Mouse (Mus musculus) kidney, embryonic 14.5 days (tissue): ENCODE data around the gene Duxbl2. TPM values are rescaled to one million over a fixed set of nuclear protein-coding genes. Genes with fewer than 3 reads are reported as not detected.
"Not testable (repeated sequence)": the region's sequence is repeated elsewhere in the genome, so short reads cannot be mapped to it uniquely, and the experiment has no call there.

Experiments used
- ATAC-seq: fragments of 200-750 bp; cut with Nextera tagmentation; 2 replicates; pipeline ENCODE4 v1.8.0; 2017; ENCODE audit warnings: moderate number of reproducible peaks, mild to moderate bottlenecking, moderate TSS enrichment, moderate library complexity; ENCODE audit not compliant: low FRiP score, low TSS enrichment
- H3K27ac ChIP-seq: fragments of 300-500 bp; sonication (generic); 2 replicates; pipeline ENCODE4 v1.5.1; 2014; ENCODE audit warnings: low read depth, mild to moderate bottlenecking, low read length, moderate library complexity, mixed read lengths
- H3K27me3 ChIP-seq: fragments of 300-500 bp; sonication (generic); 2 replicates; pipeline ENCODE4 v1.6.1; 2014; ENCODE audit warnings: mild to moderate bottlenecking, low read length; ENCODE audit not compliant: control insufficient read depth, insufficient read depth
- H3K36me3 ChIP-seq: fragments of 300-500 bp; sonication (generic); 2 replicates; pipeline ENCODE4 v1.6.1; 2014; ENCODE audit warnings: low read length, mixed read lengths; ENCODE audit not compliant: control insufficient read depth, insufficient read depth
- H3K4me1 ChIP-seq: fragments of 300-500 bp; sonication (generic); 2 replicates; pipeline ENCODE4 v1.6.1; 2014; ENCODE audit warnings: low read length, mixed read lengths; ENCODE audit not compliant: control insufficient read depth, insufficient read depth
- H3K4me2 ChIP-seq: fragments of 300-500 bp; sonication (generic); replicated peaks from 2 replicates; pipeline ENCODE4 v1.6.1; 2014; ENCODE audit warnings: low read depth, mild to moderate bottlenecking, low read length
- H3K4me3 ChIP-seq: fragments of 300-500 bp; sonication (generic); 2 replicates; pipeline ENCODE4 v1.5.1; 2014; ENCODE audit warnings: mild to moderate bottlenecking, low read length
- H3K9ac ChIP-seq: fragments of 300-500 bp; sonication (generic); 2 replicates; pipeline ENCODE4 v1.6.1; 2014; ENCODE audit warnings: low read depth, mild to moderate bottlenecking, low read length, moderate library complexity
- H3K9me3 ChIP-seq: fragments of 300-500 bp; sonication (generic); 2 replicates; pipeline ENCODE4 v1.6.1; 2016; ENCODE audit warnings: low read length; ENCODE audit not compliant: control insufficient read depth
- WGBS: fragments of 180-500 bp; shearing (Covaris S2); extraction: QIAGEN DNeasy Blood & Tissue Kit; methylation state at CpG from one replicate; pipeline ENCODE4 v1.1.7; 2014; 5-methylcytosine and 5-hydroxymethylcytosine counted together
- polyA plus RNA-seq: library from polyadenylated mRNA; unstranded; fragments of >200 nt; fragmentation: Nextera tagmentation; extraction: Ambion mirVana; gene quantifications from 2 replicates; pipeline ENCODE4 v1.2.1, GENCODE M21; 2014

Gene Duxbl2
- polyA plus RNA-seq, 1 experiment from 2014 or later: 1.8 TPM

DNA sequence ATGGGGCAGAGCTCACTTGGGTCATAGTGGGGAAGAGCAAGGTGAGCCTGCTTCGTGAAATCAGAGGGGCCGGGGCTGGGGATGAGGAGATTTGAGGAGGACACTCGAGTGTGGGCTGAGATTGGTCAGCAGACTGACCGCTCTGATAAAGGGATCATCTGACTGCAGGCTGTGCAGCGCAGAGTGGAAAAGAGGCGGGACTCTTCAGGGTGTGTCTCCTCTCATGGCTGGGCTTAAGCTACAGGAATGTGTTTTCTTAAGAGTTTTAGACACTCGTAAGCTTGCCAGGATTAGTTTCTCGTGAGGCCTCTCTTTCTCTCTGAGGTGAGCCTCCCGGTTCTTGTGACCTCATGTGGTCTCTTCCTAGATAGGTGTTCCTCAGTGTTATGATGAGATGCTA lies 43.0 kb downstream of the Duxbl2 start:
- H3K4me3 ChIP-seq, H3K36me3 ChIP-seq, ATAC-seq, H3K27me3 ChIP-seq, H3K27ac ChIP-seq, H3K4me1 ChIP-seq, H3K9ac ChIP-seq, H3K9me3 ChIP-seq, H3K4me2 ChIP-seq: not testable (repeated sequence)
- WGBS: no CpG with 5 or more reads among the region's 9 CpGs

- H3K27ac ChIP-seq, ATAC-seq: not testable (repeated sequence)
Observed at GRCm38 (mm10) chr14:26162423-26162822, 44.3 kb downstream of the Duxbl2 start.

GRCm38 (mm10) chr14:26165266-26165665 lies 47.1 kb downstream of the Duxbl2 start:
- H3K36me3 ChIP-seq, H3K4me1 ChIP-seq, H3K9me3 ChIP-seq, H3K4me2 ChIP-seq, H3K4me3 ChIP-seq, ATAC-seq, H3K9ac ChIP-seq, H3K27ac ChIP-seq, H3K27me3 ChIP-seq: not testable (repeated sequence)
- no CpG with 5 or more reads among the region's 12 CpGs for WGBS

More at GRCm38 (mm10) chr14:26162423-26162822, 44.3 kb downstream of the Duxbl2 start:
- not testable (repeated sequence) for H3K36me3 ChIP-seq, H3K9ac ChIP-seq, H3K9me3 ChIP-seq, H3K4me3 ChIP-seq, H3K4me2 ChIP-seq, H3K4me1 ChIP-seq, H3K27me3 ChIP-seq
- no CpG with 5 or more reads among the region's 5 CpGs for WGBS

DNA sequence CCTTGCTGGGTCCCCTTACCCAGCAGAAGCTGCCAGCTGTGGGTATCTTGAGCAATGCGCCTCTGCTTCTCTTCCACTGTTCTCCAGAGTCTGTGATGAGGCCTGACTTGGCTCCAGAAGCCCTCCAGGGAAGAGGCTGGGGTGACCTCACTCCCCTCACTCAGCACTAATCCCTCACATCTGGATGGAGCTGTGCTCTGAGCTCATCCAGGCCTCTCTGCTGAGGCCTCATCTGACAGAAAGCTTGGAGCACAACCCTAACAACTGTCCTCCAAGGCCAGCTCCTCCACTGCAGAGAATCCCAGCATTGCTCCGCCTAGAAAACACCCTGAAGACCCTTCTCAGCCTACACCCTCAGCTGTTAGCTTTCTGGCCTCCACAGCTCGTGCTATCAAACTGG lies 55.8 kb downstream of the Duxbl2 start:
- not testable (repeated sequence) for H3K36me3 ChIP-seq, H3K27ac ChIP-seq, H3K9me3 ChIP-seq, H3K4me1 ChIP-seq, ATAC-seq, H3K4me2 ChIP-seq, H3K4me3 ChIP-seq, H3K27me3 ChIP-seq, H3K9ac ChIP-seq
- no CpG with 5 or more reads among the region's 3 CpGs for WGBS

- H3K27ac ChIP-seq, ATAC-seq: not testable (repeated sequence)
Observed at GRCm38 (mm10) chr14:26175028-26175427, 56.9 kb downstream of the Duxbl2 start.

More at GRCm38 (mm10) chr14:26175028-26175427, 56.9 kb downstream of the Duxbl2 start:
- not testable (repeated sequence) for H3K4me3 ChIP-seq, H3K4me1 ChIP-seq, H3K36me3 ChIP-seq, H3K9ac ChIP-seq, H3K4me2 ChIP-seq, H3K27me3 ChIP-seq, H3K9me3 ChIP-seq
- no CpG with 5 or more reads among the region's 6 CpGs for WGBS

Other genes starting within 250 kb of the Duxbl2 start
- 0.62 TPM in 1 of 2 replicates, not detected in the other for gene Plac9a, start 215.2 kb upstream of the Duxbl2 start, polyA plus RNA-seq
- 3.9 and 4.4 TPM in 2 replicates for gene Tmem254a, start 190.7 kb upstream of the Duxbl2 start, polyA plus RNA-seq
- 0.26 TPM in 1 of 2 replicates, not detected in the other for gene Cphx1, start 180.0 kb upstream of the Duxbl2 start, polyA plus RNA-seq
- gene Duxbl1, start 139.8 kb upstream of the Duxbl2 start, polyA plus RNA-seq: 1.2 and 1.9 TPM in 2 replicates
- 11.8 and 21.2 TPM in 2 replicates for gene Gm9780, start 75.6 kb upstream of the Duxbl2 start, polyA plus RNA-seq
- gene Tmem254c, start 51.0 kb upstream of the Duxbl2 start, polyA plus RNA-seq: 41.4 and 41.7 TPM in 2 replicates
- gene Cphx2, start 36.8 kb upstream of the Duxbl2 start, polyA plus RNA-seq: not detected in 2 replicates
- gene Cphx3, start 36.1 kb upstream of the Duxbl2 start, polyA plus RNA-seq: not detected in 2 replicates
- 19.9 and 21.2 TPM in 2 replicates for gene Plac9b, start 64.1 kb downstream of the Duxbl2 start, polyA plus RNA-seq
- 18.6 and 29.4 TPM in 2 replicates for gene Tmem254b, start 88.7 kb downstream of the Duxbl2 start, polyA plus RNA-seq
- 0.69 TPM in 1 of 2 replicates, not detected in the other for gene Duxbl3, start 139.6 kb downstream of the Duxbl2 start, polyA plus RNA-seq